Mouse (Mus musculus): ENCODE data around the gene Apol6.

- TF ChIP-seq CTCF (IDR thresholded peaks at IDR 0.05) (no peak), EP300 (IDR thresholded peaks at IDR 0.05; ENCODE audit: insufficient read depth, low read depth, low read length) (no peak)
Observed at GRCm38 (mm10) chr15:77040784-77041183, 3.7 kb upstream of the Apol6 start.

Measured in heart, adult 2 months (tissue).